Mouse (Mus musculus): ENCODE measurements around the gene Elovl1.

Gene Elovl1

DNA sequence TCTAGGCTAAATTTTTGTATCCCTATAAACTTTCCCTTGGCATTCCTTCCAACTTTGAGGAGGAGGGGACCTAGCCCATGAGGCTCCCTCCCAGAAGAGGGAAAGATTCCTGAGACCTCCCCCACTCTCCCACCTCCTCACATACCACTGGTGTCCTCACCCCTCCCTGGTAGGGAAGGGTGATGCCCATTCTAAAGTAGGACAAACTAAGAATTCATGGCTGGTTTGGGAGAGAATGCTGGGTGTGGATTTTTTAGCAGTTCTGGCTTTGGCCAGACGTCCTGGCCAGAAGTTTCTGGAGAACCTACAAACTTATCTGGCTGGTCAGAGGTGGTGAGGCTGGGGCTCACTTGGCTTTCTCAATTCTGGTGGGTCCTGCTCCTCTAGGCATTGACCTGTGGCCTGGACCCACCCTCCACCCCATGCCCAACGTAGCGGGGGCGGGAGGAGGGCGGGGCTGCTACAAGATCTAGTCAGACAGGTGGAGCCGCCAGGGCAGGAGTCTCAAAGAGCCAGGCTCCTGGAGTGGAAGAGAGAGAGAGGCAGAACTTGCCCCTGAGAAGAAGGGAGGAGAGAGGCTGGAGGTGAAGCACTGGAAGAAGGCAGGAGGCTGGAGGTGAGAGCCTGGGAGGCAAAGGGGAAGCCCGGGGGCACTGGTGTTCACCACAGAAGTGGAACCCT lies 1.5 kb downstream of the Elovl1 start:
- no peak for DNase-seq (ENCODE audit: low read depth, low spot score)

- DNase-seq (ENCODE audit: low read depth, low spot score) = no peak
Observed at GRCm38 (mm10) chr4:118432332-118432731, 4.4 kb downstream of the Elovl1 start.

DNA sequence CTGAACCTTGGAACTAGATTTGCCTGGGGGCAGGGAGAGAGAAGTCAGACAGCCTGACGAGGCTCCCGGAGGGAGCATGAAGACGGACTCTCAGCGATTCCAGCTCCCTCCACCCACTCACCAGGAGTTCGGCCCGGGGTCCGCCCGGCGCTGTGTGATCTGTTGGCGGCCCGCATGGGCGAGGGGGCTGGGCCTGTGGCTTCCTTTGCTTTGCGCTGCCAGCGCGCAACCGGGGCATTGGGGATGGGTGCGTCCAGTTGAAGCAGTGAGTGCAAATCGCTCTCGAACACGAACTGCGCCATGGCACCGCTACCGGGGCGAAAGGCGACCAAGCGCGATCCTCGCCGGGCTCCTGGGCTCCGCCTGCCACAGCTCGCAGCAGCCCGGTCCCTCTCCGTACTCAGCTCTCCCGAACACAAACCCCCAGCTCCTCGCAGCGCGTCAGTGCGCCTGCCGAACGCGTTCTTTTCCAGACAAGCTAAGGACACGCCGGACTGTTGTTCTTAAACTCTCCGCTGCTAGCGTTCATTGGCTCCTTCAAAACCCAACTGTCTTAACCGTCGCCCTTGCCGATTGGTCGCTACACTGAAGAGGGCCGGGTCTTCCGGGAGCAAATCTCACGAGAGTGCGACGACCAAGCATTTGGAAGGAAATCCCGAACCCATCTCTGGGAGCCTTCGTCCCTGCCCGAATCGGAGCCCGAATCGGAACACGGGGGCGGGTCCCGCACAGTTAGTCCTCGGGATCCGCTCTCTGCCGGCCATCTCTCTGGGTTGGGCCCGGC lies 9.1 kb downstream of the Elovl1 start, which contains the start of gene Cdc20:
Gene Cdc20 (minus strand): TSS at position 533 of the 784 bp plus-strand sequence.
- DNase-seq (ENCODE audit: low read depth, low spot score) = peak; percentile 93

DNA sequence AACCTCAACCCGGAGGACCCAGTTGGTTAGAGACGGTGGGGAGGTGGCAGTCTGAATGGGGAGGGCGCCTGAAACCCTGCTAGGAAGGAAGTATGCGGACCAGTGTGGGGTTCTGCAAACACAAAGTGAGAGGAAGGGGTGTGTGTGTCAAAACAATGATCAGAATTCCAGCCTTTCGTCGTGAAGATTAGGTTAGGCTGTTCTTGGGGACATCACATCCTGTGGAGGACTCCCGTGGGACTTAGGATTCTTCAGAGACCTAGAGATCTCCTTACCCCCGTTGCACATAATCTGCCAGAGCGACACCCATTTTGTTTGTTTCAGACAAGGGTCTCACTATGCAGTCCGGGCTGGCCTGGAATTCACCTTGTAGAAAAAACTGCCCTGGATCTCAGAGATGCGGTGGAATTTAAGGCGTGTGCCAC lies 9.9 kb downstream of the Elovl1 start:
- no peak for DNase-seq (ENCODE audit: low read depth, low spot score)

GRCm38 (mm10) chr4:118445088-118445487 lies 17.2 kb downstream of the Elovl1 start:
- peak; percentile 58 for DNase-seq (ENCODE audit: low read depth, low spot score)

GRCm38 (mm10) chr4:118445781-118446414 lies 18.0 kb downstream of the Elovl1 start:
- DNase-seq (ENCODE audit: low read depth, low spot score) = no peak

- no peak for DNase-seq (ENCODE audit: low read depth, low spot score)
Observed at GRCm38 (mm10) chr4:118446415-118447153, 18.7 kb downstream of the Elovl1 start.

DNA sequence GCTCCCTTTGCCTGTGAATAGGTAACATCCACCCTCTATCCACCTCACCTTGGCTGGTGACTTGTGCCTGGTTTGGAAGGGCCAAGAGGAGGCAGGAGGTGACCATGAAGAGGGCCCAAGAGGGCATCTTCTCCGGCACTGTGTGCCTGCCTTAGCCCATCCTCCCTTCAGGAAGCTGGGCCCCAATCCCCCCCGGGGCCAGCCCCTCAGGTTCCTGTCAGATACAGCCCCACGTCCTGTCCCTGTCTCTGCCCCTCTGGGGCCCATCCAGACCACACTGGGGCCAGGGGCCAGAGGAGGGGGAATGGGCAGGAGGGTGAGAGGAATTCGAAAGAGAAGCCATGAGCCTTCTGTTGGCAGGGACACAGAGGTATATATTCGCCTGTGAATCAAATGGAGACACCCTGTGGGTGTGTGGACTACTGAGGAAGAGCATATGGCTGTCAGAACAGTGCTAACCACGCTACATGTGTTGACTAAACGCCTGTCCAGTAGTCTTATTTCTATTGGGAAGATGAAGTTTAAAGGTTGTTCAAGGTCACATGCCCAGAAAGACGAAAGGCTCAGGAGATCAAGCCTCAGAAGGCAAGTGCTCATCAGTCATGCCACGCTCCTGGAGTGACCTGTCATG lies 29.6 kb downstream of the Elovl1 start, which contains the start of gene Mpl:
Gene Mpl (minus strand): TSS at position 169 of the 631 bp plus-strand sequence.
- no peak for DNase-seq (ENCODE audit: low read depth, low spot score)

GRCm38 (mm10) chr4:118464956-118465355 lies 37.1 kb downstream of the Elovl1 start:
- no peak for DNase-seq (ENCODE audit: low read depth, low spot score)

GRCm38 (mm10) chr4:118465697-118466163 lies 37.8 kb downstream of the Elovl1 start:
- no peak for DNase-seq (ENCODE audit: low read depth, low spot score)

DNA sequence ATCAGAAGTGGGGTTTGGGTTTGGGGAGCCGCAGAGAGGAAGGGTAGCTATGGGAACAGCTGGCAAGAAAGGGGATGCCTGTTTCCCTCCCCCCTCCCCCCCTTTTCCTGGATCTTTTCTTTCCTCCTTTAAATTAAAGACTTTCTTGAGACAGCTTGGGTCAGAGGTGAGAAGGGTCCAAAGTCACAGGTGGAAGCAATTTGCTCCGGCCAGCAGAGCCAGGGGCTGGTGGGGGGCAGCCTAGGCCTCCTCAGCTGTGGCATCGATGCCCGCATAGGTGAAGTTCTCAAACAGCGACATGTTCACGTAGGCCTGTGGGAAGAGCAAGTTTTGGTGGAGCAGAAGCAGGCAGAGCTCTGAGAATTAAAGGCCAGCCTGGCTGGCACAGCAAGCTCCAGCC lies 43.4 kb downstream of the Elovl1 start:
- no peak for DNase-seq (ENCODE audit: low read depth, low spot score)

GRCm38 (mm10) chr4:118472687-118473086 lies 44.8 kb downstream of the Elovl1 start:
- DNase-seq (ENCODE audit: low read depth, low spot score) = no peak

DNA sequence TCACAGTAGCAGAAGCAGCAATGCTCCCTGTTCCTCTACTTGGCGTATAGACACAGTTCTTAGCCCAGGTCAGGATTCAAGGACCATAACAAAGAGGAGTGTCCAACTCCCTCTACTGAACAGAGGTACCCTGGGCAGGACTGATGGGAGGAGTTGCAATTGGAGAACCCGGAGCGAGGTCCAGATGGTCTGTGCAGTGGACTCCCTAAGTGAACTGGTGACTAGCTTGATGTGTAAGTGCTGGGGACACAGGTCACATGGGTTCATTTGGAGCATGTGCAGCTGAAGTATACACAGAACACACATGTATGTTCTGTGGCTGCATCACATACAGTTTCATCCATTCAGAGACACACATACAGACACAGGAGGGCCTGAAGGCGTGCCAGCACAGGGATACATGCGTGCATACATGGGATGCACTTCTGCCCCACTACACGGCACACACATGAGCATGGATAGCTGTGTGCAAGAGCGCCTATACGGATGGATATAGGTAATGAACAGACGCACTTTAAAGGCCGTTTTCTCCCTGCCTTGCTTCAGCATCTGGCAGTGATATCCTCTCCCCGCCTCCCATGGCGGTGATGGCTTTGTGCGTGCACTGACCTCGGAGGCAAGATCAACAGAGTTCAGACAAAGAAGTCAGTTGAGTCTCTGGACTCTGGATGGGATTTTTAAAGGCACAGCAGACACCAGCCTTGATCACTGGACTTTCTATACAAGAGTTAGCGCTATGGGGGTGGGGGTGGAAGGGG lies 49.1 kb downstream of the Elovl1 start:
- no peak for DNase-seq (ENCODE audit: low read depth, low spot score)
